Mouse (Mus musculus): Measurements from ENCODE around the gene Mymx. TPM values are rescaled to one million over a fixed set of nuclear protein-coding genes. Genes with fewer than 3 reads are reported as not detected.
A peak's percentile ranks its signal among the peaks of the same experiment; 100 is the strongest.

Gene Mymx
- polyA plus RNA-seq, 1 experiment from 2014 or later: not detected

DNA sequence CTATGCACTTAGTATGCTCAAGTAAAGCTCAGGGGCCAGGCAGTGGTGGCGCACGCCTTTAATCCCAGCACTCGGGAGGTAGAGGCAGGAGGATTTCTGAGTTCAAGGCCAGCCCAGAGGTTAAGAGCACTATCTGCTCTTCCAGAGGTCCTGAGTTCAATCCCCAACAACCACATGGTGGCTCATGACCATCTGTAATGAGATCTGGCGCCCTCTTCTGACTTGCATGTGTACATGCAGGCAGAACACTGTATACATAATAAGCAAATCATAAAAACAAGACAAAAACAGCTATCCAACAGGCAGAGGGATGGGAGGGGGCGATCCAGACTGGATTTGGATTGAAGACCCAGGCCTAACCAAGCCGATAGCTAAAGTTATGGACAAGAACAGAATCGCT is 23.1 kb downstream of the Mymx start:
- 74% methylated on average over 7 of the region's 7 CpGs for WGBS
- Histone ChIP-seq H3K9me3 (ENCODE audit: control insufficient read depth, low read length) (no peaks in the 10 kb centered on the region), H3K4me2 (ENCODE audit: low read length) (no peak overlapping the region), H3K4me3 (ENCODE audit: low read length) (no peak overlapping the region), H3K4me1 (ENCODE audit: control insufficient read depth, insufficient read depth, low read depth, low read length) (peaks cover 12% of the 10 kb centered on the region), H3K27me3 (replicated peaks; ENCODE audit: control insufficient read depth, insufficient read depth, low read length) (no peaks in the 10 kb centered on the region), H3K36me3 (ENCODE audit: control insufficient read depth, insufficient read depth, low read length) (no peaks in the 10 kb centered on the region), H3K27ac (ENCODE audit: low read depth, low read length) (no peak overlapping the region), H3K9ac (ENCODE audit: low read depth, low read length) (no peak overlapping the region)
- no peak for ATAC-seq

DNA sequence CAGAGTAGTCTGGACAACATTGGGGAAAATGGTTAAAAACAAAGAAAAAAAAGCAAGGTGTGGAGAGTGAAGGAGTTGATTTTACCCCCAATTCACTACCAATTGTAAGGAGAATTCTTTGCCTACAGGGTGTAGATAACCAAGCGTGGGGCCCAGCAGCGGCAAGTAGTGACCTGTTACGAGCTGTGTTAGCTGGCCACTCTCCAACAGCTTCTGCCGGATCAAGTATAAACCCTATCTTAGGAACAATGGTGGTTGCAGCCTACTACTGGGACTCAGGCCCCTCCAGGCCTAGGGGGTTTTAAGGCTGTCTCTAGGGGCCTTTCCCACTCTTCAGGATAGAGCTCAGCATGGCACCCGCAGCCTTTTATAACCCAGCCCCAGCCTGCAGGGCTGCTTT is 23.7 kb downstream of the Mymx start:
- H3K4me3 ChIP-seq (ENCODE audit: low read length): no peak overlapping the region
- no peaks in the 10 kb centered on the region for H3K9me3 ChIP-seq (ENCODE audit: control insufficient read depth, low read length)
- 57% methylated on average over 5 of the region's 5 CpGs for WGBS
- no peak overlapping the region for H3K4me2 ChIP-seq (ENCODE audit: low read length)
- no peak for ATAC-seq
- H3K27ac ChIP-seq (ENCODE audit: low read depth, low read length): no peak overlapping the region
- no peaks in the 10 kb centered on the region for H3K27me3 ChIP-seq (replicated peaks; ENCODE audit: control insufficient read depth, insufficient read depth, low read length)
- H3K4me1 ChIP-seq (ENCODE audit: control insufficient read depth, insufficient read depth, low read depth, low read length): peaks cover 12% of the 10 kb centered on the region
- H3K9ac ChIP-seq (ENCODE audit: low read depth, low read length): no peak overlapping the region
- H3K36me3 ChIP-seq (ENCODE audit: control insufficient read depth, insufficient read depth, low read length): no peaks in the 10 kb centered on the region

DNA sequence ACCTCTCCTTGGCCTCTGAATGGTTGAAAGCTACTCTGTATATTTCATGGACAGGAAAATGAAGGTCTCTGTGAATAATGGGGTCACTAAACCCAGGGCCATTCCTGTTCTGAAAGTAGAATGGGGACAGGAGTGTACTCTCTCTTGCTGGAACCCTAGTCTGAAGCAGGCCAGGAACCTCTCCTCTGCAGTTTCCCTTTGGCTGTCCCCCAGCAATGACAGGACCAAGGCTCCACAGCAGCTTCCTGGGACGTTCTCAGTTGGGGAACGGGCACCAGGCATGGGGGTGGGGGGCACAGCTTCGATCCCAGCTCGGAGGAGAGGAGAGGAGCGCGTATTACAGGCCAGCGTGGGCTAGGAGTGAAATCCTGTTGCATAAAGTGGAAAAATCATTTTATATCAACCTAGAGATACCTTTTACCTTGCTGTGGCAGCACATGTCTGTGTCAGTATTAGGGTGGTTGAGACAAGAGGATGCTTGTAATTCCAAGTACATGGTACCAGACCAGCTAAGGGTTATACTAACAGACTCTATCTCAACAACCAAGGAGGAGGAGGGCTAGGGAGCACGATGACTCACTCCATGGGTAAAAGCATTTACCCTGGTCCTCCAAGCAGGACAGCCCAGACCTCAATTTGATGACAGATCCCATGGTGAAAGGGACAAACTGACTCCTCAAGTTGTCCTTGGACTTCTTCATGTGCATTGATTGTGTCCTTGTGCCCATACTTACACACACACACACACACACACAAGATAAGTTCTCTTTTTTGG is 26.6 kb downstream of the Mymx start:
- ATAC-seq: no peak
- H3K4me2 ChIP-seq (ENCODE audit: low read length): peak overlapping the region; percentile 84
- peak overlapping the region; percentile 99 for H3K9ac ChIP-seq (ENCODE audit: low read depth, low read length)
- H3K4me1 ChIP-seq (ENCODE audit: control insufficient read depth, insufficient read depth, low read depth, low read length): peaks cover 20% of the 10 kb centered on the region
- no peaks in the 10 kb centered on the region for H3K9me3 ChIP-seq (ENCODE audit: control insufficient read depth, low read length)
- no peaks in the 10 kb centered on the region for H3K27me3 ChIP-seq (replicated peaks; ENCODE audit: control insufficient read depth, insufficient read depth, low read length)
- WGBS: 94% methylated on average over 8 of the region's 8 CpGs
- peak overlapping the region; percentile 98 for H3K27ac ChIP-seq (ENCODE audit: low read depth, low read length)
- no peak overlapping the region; the same call in 1 of the 2 replicates for H3K4me3 ChIP-seq (ENCODE audit: low read length)
- H3K36me3 ChIP-seq (ENCODE audit: control insufficient read depth, insufficient read depth, low read length): peaks cover 8% of the 10 kb centered on the region

DNA sequence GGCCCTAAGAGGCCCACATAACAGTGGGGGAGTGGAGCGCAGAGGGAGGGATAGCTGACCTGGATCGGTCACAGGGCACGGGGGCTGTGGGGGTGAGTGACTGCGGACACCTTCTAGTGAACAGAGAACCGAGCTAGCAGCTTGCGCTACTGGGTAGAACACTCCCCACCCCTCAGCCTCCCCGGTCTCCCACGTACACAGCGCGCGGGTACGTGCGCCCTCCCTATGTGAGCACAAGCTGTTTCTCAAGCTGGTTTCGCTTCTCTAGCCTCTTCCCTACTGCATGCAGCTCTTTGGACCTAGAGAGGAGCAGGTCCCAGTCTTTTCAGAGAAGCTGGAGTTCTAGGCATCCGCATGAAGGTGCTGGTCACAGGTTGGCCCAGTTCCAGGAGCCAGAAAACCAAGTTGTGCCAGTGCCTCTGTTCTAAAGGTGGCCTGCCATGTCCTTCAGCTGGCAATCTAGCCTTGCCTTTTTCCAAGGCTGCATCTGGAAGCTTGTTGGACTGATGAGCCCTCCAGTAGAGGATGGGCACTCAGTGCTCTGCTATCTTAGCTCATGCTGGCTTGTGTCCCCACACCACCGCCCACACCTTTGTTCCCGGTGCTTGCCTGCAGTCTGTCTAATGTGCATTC is 27.7 kb downstream of the Mymx start:
- H3K4me3 ChIP-seq (ENCODE audit: low read length): peak overlapping the region; percentile 100
- H3K27me3 ChIP-seq (replicated peaks; ENCODE audit: control insufficient read depth, insufficient read depth, low read length): no peaks in the 10 kb centered on the region
- no peaks in the 10 kb centered on the region for H3K9me3 ChIP-seq (ENCODE audit: control insufficient read depth, low read length)
- H3K4me2 ChIP-seq (ENCODE audit: low read length): peak overlapping the region; percentile 84
- H3K4me1 ChIP-seq (ENCODE audit: control insufficient read depth, insufficient read depth, low read depth, low read length): peaks cover 20% of the 10 kb centered on the region
- peak; percentile 71 for ATAC-seq
- peak overlapping the region; percentile 98 for H3K27ac ChIP-seq (ENCODE audit: low read depth, low read length)
- under 1% methylated on average over 16 of the region's 17 CpGs for WGBS
- peaks cover 18% of the 10 kb centered on the region for H3K36me3 ChIP-seq (ENCODE audit: control insufficient read depth, insufficient read depth, low read length)
- H3K9ac ChIP-seq (ENCODE audit: low read depth, low read length): peak overlapping the region; percentile 99

DNA sequence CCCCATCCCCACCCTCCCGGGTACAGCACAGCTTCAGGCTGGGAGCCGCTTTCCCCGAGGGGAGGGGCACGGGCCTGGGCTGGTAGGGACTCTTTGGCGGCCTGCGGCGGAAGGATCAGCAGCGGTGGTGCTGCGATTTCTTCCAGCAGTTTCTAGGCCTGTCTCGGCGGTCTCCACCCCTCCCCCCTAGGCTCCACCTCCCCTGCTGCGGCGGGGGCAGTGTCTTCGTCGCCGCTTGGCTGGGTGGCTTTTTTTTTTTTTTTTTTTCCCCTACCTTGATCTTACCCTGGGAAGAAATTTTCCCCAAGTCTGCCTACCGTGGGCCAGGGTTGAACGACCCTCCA is 28.1 kb downstream of the Mymx start:
- no peaks in the 10 kb centered on the region for H3K9me3 ChIP-seq (ENCODE audit: control insufficient read depth, low read length)
- H3K27me3 ChIP-seq (replicated peaks; ENCODE audit: control insufficient read depth, insufficient read depth, low read length): no peaks in the 10 kb centered on the region
- peak overlapping the region; percentile 84 for H3K4me2 ChIP-seq (ENCODE audit: low read length)
- H3K9ac ChIP-seq (ENCODE audit: low read depth, low read length): peak overlapping the region; percentile 99
- peak overlapping the region; percentile 98 for H3K27ac ChIP-seq (ENCODE audit: low read depth, low read length)
- under 1% methylated on average over 18 of the region's 18 CpGs for WGBS
- peak; percentile 76 for ATAC-seq
- peak overlapping the region; percentile 100 for H3K4me3 ChIP-seq (ENCODE audit: low read length)
- peaks cover 23% of the 10 kb centered on the region for H3K36me3 ChIP-seq (ENCODE audit: control insufficient read depth, insufficient read depth, low read length)
- peaks cover 20% of the 10 kb centered on the region for H3K4me1 ChIP-seq (ENCODE audit: control insufficient read depth, insufficient read depth, low read depth, low read length)

DNA sequence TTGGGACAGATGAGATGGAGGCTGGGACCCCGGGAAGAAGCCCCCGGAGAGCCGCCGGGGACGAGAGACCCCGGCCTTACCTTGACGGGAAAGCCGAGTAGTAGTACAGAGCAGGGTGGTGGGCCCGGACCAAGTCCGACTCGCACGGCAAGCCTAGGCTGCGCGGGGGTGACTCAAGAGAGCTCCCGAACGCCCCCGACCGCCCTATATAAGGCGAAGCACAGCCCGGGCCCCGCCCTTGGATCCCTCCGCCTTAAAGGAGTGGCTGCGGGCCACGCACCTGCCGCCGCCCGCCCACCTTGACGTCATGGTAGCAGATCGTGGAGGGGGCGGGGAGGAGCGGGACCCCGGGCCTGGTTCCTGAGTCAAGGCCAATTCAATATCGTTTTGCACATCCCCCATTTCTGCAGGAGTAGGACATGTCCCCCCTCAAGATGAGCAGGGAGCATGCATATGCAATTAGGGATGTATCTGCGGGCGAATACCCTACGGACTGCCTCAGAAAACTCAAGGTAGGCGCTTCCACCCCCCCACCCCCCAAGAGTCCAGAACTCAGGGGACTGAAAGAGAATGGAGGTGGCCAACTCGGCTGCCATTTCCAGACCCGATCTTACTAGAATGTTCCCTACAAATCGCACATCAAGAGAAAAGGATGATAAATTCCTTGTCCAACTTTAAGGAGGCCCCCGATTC is 28.7 kb downstream of the Mymx start, which contains the start of gene Hsp90ab1:
TSS of gene Hsp90ab1 (minus strand) at position 185 of the 693 bp plus-strand sequence.
- ATAC-seq: peak; percentile 82
- peaks cover 20% of the 10 kb centered on the region for H3K4me1 ChIP-seq (ENCODE audit: control insufficient read depth, insufficient read depth, low read depth, low read length)

DNA sequence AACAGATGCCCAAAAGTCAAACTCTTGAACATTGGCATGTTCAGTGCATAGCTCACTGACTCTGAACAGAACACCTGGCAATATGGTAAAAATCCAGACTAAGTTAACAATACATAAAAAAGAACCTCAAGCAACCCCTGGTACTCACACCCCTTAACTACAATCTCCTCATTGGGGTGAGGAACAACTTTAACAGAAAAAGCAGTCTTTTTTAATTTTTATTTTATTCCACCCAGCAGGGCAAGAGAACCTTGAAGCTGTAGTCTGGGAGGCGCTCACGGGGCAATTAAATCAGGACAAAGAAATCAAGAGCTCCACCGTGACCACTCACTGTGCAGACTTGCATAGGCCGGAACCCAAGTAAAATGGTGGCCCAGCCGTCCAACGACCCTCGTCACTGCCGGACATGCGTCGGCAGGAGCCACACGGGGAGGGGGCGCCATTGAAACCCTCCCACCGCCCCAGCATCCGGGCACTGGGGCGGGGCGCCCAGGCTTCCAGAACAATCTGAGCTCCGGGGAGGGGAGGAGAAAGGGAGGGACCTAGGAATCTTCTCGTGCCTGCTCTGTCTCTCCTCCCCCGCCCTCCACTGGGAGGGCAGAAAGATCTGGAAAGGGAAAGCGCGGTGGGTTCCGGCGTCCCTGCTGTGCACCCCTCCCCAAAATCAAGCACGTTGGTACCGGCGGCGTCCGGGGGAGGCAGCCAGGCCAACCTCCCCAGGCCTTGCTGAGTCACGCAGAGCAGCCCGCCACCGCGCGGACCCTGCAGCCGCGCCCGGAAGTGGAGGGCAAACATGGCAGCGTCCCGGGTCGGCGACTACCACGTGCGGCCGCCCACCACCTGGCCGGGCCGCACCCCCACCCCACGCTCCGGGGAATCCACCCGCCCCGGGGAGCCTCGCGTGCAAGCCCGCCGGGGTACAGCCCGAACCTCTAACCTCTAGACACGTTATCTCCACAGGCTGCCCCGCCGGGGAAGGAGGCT is 29.5 kb downstream of the Mymx start:
- Histone ChIP-seq H3K9me3 (ENCODE audit: control insufficient read depth, low read length) (no peaks in the 10 kb centered on the region), H3K4me3 (ENCODE audit: low read length) (peak overlapping the region; percentile 100), H3K4me1 (ENCODE audit: control insufficient read depth, insufficient read depth, low read depth, low read length) (peaks cover 20% of the 10 kb centered on the region), H3K27me3 (replicated peaks; ENCODE audit: control insufficient read depth, insufficient read depth, low read length) (no peaks in the 10 kb centered on the region), H3K36me3 (ENCODE audit: control insufficient read depth, insufficient read depth, low read length) (peaks cover 32% of the 10 kb centered on the region), H3K4me2 (ENCODE audit: low read length) (peak overlapping the region; percentile 84), H3K27ac (ENCODE audit: low read depth, low read length) (peak overlapping the region; percentile 98), H3K9ac (ENCODE audit: low read depth, low read length) (peak overlapping the region; percentile 99)
- ATAC-seq: peak; percentile 50
- WGBS: under 1% methylated on average over 46 of the region's 57 CpGs

More for the DNA sequence above, 28.7 kb downstream of the Mymx start, which contains the start of gene Hsp90ab1:
- peaks cover 28% of the 10 kb centered on the region for H3K36me3 ChIP-seq (ENCODE audit: control insufficient read depth, insufficient read depth, low read length)
- H3K27ac ChIP-seq (ENCODE audit: low read depth, low read length): peak within 1 kb of the TSS; percentile 98
- H3K9ac ChIP-seq (ENCODE audit: low read depth, low read length): peak within 1 kb of the TSS; percentile 99
- peak within 1 kb of the TSS; percentile 100 for H3K4me3 ChIP-seq (ENCODE audit: low read length)
- no peaks in the 10 kb centered on the region for H3K27me3 ChIP-seq (replicated peaks; ENCODE audit: control insufficient read depth, insufficient read depth, low read length)
- under 1% methylated on average over 35 of the region's 41 CpGs for WGBS
- H3K9me3 ChIP-seq (ENCODE audit: control insufficient read depth, low read length): no peaks in the 10 kb centered on the region
- peak within 1 kb of the TSS; percentile 84 for H3K4me2 ChIP-seq (ENCODE audit: low read length)

DNA sequence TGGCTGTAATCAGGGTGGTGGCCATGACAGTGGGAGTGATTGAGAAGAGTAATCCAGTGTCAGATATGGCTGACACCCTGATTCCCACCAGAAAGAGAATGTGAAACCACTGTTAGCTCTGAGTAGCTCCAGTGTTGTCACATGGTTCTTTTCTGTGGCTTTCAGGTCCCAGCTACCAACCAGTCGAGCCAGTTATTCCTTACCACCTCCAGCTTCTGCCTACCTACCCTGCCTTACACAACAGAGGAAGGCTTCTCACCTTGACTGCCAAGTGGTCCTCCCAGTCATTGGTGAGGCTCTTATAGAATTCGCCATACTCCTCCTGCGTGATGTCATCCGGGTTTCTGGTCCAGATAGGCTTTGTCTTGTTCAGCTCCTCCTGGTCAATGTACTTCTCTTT is 31.9 kb downstream of the Mymx start:
- no peak overlapping the region for H3K27ac ChIP-seq (ENCODE audit: low read depth, low read length)
- peaks cover 21% of the 10 kb centered on the region for H3K4me1 ChIP-seq (ENCODE audit: control insufficient read depth, insufficient read depth, low read depth, low read length)
- no peaks in the 10 kb centered on the region for H3K27me3 ChIP-seq (replicated peaks; ENCODE audit: control insufficient read depth, insufficient read depth, low read length)
- no peak for ATAC-seq
- no peak overlapping the region for H3K4me3 ChIP-seq (ENCODE audit: low read length)
- peaks cover 43% of the 10 kb centered on the region for H3K36me3 ChIP-seq (ENCODE audit: control insufficient read depth, insufficient read depth, low read length)
- no peaks in the 10 kb centered on the region for H3K9me3 ChIP-seq (ENCODE audit: control insufficient read depth, low read length)
- no peak overlapping the region for H3K4me2 ChIP-seq (ENCODE audit: low read length)
- WGBS: 93% methylated on average over 4 of the region's 4 CpGs
- no peak overlapping the region for H3K9ac ChIP-seq (ENCODE audit: low read depth, low read length)

All from hindbrain, embryonic 16.5 days (tissue).